Mouse (Mus musculus): ENCODE measurements at regions not wholly inside any gene's neighbourhood (a gene's known extent, or its start where the extent isn't known, plus 50 kb on each side); places are given as distances from the start of the nearest gene placed in this dataset.
A peak's percentile ranks its signal among the peaks of the same experiment; 100 is the strongest.

DNA sequence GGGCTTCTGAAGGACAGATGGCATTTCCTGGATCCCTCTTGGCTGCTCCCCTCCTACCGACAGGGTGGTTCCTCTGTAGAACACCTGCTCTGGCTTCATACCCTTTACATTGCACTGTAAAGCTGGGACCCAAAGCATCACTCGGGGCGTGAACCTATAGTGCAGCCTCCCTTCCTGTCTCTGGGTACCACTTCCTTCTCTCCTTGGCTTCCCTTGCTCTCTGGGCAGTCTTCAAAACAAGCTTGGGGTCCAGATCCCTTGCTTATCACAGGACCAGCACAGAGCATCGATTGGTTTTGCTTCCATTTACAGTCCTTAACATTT, 346.4 kb downstream of the Rnf144a start:
- Histone ChIP-seq H3K36me3 (ENCODE audit: control insufficient read depth, insufficient read depth, low read length) (no peaks in the 10 kb centered on the region), H3K9me3 (ENCODE audit: control insufficient read depth, low read length) (no peaks in the 10 kb centered on the region), H3K27ac (ENCODE audit: low read depth, low read length) (no peak overlapping the region), H3K4me1 (replicated peaks; ENCODE audit: control insufficient read depth, insufficient read depth, low read length) (peaks cover 4% of the 10 kb centered on the region; the same call in 1 of the 2 replicates), H3K27me3 (replicated peaks; ENCODE audit: control insufficient read depth, insufficient read depth, low read length) (no peaks in the 10 kb centered on the region), H3K9ac (ENCODE audit: low read depth, low read length) (no peak overlapping the region), H3K4me3 (ENCODE audit: low read depth, low read length) (no peak overlapping the region), H3K4me2 (peak overlapping the region; percentile 54)
- WGBS, result 19% methylated on average over 4 of the region's 4 CpGs
- ATAC-seq (replicated peaks; ENCODE audit: low FRiP score), result no peak
- DNase-seq (ENCODE audit: low spot score), result no peak

DNA sequence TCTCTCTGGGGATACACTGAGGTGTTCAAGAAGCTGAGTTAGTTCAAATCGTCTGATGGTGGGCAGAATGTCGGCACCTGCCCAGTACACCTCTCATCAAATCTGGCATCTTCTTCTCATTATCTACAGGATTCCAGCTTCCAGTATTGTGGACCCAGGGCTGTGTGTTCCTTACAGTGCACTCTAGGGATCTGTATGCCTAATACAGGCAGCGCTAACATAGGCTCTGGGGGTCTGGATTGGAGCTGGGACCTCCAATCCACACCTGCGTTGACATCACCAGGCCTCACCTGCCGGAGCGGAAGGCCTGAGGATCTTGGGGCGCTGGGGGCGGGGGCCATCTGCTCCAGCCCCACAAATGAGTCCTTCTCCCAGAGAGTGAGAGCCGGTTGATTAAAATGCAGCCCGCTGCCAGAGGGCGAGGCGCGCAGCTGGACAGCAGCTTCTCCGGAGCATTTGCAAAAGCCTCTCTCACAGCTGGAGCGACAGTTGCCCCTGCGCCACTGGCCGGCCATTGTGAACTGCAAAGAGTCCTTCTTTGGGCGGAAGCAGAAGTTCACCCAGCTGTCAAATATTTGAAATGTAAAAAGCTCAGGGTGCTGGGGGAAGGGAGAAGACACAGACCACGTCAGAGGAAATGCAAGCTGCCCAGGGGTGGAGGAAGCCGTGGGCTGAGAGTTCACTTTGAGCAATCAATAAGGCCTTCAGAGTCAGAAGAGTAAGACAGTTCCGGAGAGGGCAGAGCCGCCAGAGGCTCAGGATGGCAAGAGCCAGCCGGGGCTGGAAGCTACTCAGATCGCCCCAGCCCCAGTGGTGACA, 347.0 kb downstream of the Rnf144a start:
- Histone ChIP-seq H3K27ac (ENCODE audit: low read depth, low read length) (no peak overlapping the region), H3K4me3 (ENCODE audit: low read depth, low read length) (no peak overlapping the region), H3K4me1 (replicated peaks; ENCODE audit: control insufficient read depth, insufficient read depth, low read length) (peaks cover 4% of the 10 kb centered on the region; the same call in 1 of the 2 replicates), H3K9me3 (ENCODE audit: control insufficient read depth, low read length) (no peaks in the 10 kb centered on the region), H3K9ac (ENCODE audit: low read depth, low read length) (no peak overlapping the region), H3K27me3 (replicated peaks; ENCODE audit: control insufficient read depth, insufficient read depth, low read length) (no peaks in the 10 kb centered on the region), H3K36me3 (ENCODE audit: control insufficient read depth, insufficient read depth, low read length) (no peaks in the 10 kb centered on the region), H3K4me2 (peak overlapping the region; percentile 54)
- ATAC-seq (replicated peaks; ENCODE audit: low FRiP score), result no peak
- WGBS, result 11% methylated on average over 24 of the region's 24 CpGs
- peak; percentile 33 for DNase-seq (ENCODE audit: low spot score)

GRCm38 (mm10) chr12:26060378-26060777, 354.7 kb downstream of the Rnf144a start:
- Histone ChIP-seq H3K9ac (ENCODE audit: low read depth, low read length) (no peak overlapping the region), H3K4me2 (no peak overlapping the region), H3K4me1 (replicated peaks; ENCODE audit: control insufficient read depth, insufficient read depth, low read length) (no peaks in the 10 kb centered on the region), H3K4me3 (ENCODE audit: low read depth, low read length) (no peak overlapping the region), H3K27me3 (replicated peaks; ENCODE audit: control insufficient read depth, insufficient read depth, low read length) (no peaks in the 10 kb centered on the region), H3K9me3 (ENCODE audit: control insufficient read depth, low read length) (no peaks in the 10 kb centered on the region), H3K27ac (ENCODE audit: low read depth, low read length) (no peak overlapping the region), H3K36me3 (ENCODE audit: control insufficient read depth, insufficient read depth, low read length) (no peaks in the 10 kb centered on the region)
- ATAC-seq (replicated peaks; ENCODE audit: low FRiP score) (no peak), DNase-seq (ENCODE audit: low spot score) (no peak)
- WGBS, result 46% methylated on average over 3 of the region's 3 CpGs

DNA sequence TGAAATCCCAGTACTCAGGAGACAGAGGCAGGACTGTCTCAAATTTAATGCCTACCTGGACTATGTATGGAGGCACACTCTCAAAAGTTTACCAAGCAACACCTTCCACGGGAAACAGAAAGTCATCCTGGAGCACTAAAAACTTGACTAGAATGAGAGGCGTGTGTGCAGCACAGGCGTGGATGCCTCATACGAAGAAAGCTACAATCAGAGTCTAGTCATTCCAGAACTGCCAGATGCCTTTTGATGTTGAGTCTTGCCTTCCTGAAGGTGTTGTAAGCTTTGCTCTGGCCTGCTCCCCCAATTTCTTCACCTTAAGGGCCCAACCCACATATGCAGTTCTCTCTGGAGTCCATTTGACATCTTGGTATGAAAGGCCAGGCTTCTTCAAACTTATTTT, 356.0 kb downstream of the Rnf144a start:
- WGBS, result 83% methylated on average over 4 of the region's 4 CpGs
- no peak for ATAC-seq (replicated peaks; ENCODE audit: low FRiP score)

GRCm38 (mm10) chr12:26057491-26058054, 357.5 kb downstream of the Rnf144a start:
- no peak overlapping the region for H3K9ac ChIP-seq (ENCODE audit: low read depth, low read length)
- DNase-seq (ENCODE audit: low spot score) (no peak), ATAC-seq (replicated peaks; ENCODE audit: low FRiP score) (no peak)
- H3K27me3 ChIP-seq (replicated peaks; ENCODE audit: control insufficient read depth, insufficient read depth, low read length), result no peaks in the 10 kb centered on the region
- no peaks in the 10 kb centered on the region for H3K9me3 ChIP-seq (ENCODE audit: control insufficient read depth, low read length)
- no peaks in the 10 kb centered on the region for H3K4me1 ChIP-seq (replicated peaks; ENCODE audit: control insufficient read depth, insufficient read depth, low read length)
- no peak overlapping the region for H3K4me2 ChIP-seq
- H3K36me3 ChIP-seq (ENCODE audit: control insufficient read depth, insufficient read depth, low read length), result no peaks in the 10 kb centered on the region
- no peak overlapping the region for H3K27ac ChIP-seq (ENCODE audit: low read depth, low read length)
- WGBS, result 85% methylated on average over 9 of the region's 9 CpGs
- H3K4me3 ChIP-seq (ENCODE audit: low read depth, low read length), result no peak overlapping the region

More for the DNA sequence above, 356.0 kb downstream of the Rnf144a start:
- Histone ChIP-seq H3K4me1 (replicated peaks; ENCODE audit: control insufficient read depth, insufficient read depth, low read length) (no peaks in the 10 kb centered on the region), H3K4me3 (ENCODE audit: low read depth, low read length) (no peak overlapping the region), H3K36me3 (ENCODE audit: control insufficient read depth, insufficient read depth, low read length) (no peaks in the 10 kb centered on the region), H3K9me3 (ENCODE audit: control insufficient read depth, low read length) (no peaks in the 10 kb centered on the region), H3K27ac (ENCODE audit: low read depth, low read length) (no peak overlapping the region), H3K4me2 (no peak overlapping the region), H3K9ac (ENCODE audit: low read depth, low read length) (no peak overlapping the region), H3K27me3 (replicated peaks; ENCODE audit: control insufficient read depth, insufficient read depth, low read length) (no peaks in the 10 kb centered on the region)
- DNase-seq (ENCODE audit: low spot score), result no peak

DNA sequence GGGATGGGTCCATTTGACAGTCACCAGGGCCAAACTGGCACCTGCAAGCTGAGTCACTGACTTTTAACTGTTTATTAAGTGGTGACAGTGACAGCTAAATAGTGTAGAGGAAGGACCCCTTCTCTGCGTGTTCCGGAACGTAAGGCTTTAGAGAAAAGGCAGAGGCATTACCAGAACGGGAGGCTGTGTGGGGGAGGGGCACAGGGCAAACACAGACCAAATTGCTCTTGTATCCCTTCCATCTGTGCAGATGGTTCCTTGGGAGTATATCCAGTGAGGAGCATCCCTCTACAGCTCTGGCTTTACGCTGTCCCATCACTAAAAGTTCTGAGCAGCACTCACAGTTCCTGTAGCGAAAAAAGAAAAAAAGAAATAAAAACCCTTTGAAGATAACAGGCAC, 368.1 kb downstream of the Rnf144a start:
- WGBS, result 87% methylated on average over 6 of the region's 6 CpGs
- Histone ChIP-seq H3K4me1 (replicated peaks; ENCODE audit: control insufficient read depth, insufficient read depth, low read length) (no peaks in the 10 kb centered on the region), H3K4me3 (ENCODE audit: low read depth, low read length) (no peak overlapping the region), H3K27me3 (replicated peaks; ENCODE audit: control insufficient read depth, insufficient read depth, low read length) (no peaks in the 10 kb centered on the region), H3K9me3 (ENCODE audit: control insufficient read depth, low read length) (no peaks in the 10 kb centered on the region), H3K9ac (ENCODE audit: low read depth, low read length) (no peak overlapping the region), H3K36me3 (ENCODE audit: control insufficient read depth, insufficient read depth, low read length) (no peaks in the 10 kb centered on the region), H3K27ac (ENCODE audit: low read depth, low read length) (no peak overlapping the region), H3K4me2 (no peak overlapping the region)
- no peak for ATAC-seq (replicated peaks; ENCODE audit: low FRiP score)
- no peak for DNase-seq (ENCODE audit: low spot score)

DNA sequence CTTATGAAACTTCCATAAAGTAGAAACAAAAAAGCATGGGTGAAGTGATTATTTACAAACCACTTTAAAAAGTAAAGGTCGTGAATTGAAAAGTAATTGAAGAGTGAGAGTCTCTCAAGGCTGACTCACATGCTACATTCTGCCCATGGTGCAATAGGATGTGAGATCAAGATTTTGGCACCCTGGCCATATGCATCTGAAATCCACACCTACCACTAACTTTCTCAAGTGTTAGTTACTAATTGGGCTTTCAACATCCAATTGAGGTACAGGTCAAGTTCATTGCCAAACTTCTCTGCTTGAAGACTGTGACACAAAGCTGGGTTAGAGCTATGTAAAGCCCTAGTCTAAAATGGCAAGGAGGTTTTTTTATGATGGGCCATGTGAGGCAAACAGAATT, 369.7 kb downstream of the Rnf144a start:
- no peak for ATAC-seq (replicated peaks; ENCODE audit: low FRiP score)
- Histone ChIP-seq H3K4me3 (ENCODE audit: low read depth, low read length) (no peak overlapping the region), H3K9ac (ENCODE audit: low read depth, low read length) (no peak overlapping the region), H3K4me1 (replicated peaks; ENCODE audit: control insufficient read depth, insufficient read depth, low read length) (no peaks in the 10 kb centered on the region), H3K27me3 (replicated peaks; ENCODE audit: control insufficient read depth, insufficient read depth, low read length) (no peaks in the 10 kb centered on the region), H3K27ac (ENCODE audit: low read depth, low read length) (no peak overlapping the region), H3K36me3 (ENCODE audit: control insufficient read depth, insufficient read depth, low read length) (no peaks in the 10 kb centered on the region), H3K9me3 (ENCODE audit: control insufficient read depth, low read length) (no peaks in the 10 kb centered on the region), H3K4me2 (no peak overlapping the region)
- no peak for DNase-seq (ENCODE audit: low spot score)
- WGBS, result 86% methylated on average over 1 of the region's 1 CpGs

GRCm38 (mm10) chr12:26012951-26013350, 402.1 kb downstream of the Rnf144a start:
- no peak for ATAC-seq (replicated peaks; ENCODE audit: low FRiP score)
- no peaks in the 10 kb centered on the region for H3K27me3 ChIP-seq (replicated peaks; ENCODE audit: control insufficient read depth, insufficient read depth, low read length)
- no peaks in the 10 kb centered on the region for H3K9me3 ChIP-seq (ENCODE audit: control insufficient read depth, low read length)
- H3K4me2 ChIP-seq, result no peak overlapping the region
- no peak overlapping the region for H3K9ac ChIP-seq (ENCODE audit: low read depth, low read length)
- H3K4me3 ChIP-seq (ENCODE audit: low read depth, low read length), result no peak overlapping the region
- DNase-seq (ENCODE audit: low spot score), result no peak
- WGBS, result 74% methylated on average over 5 of the region's 5 CpGs
- no peaks in the 10 kb centered on the region for H3K4me1 ChIP-seq (replicated peaks; ENCODE audit: control insufficient read depth, insufficient read depth, low read length)
- H3K27ac ChIP-seq (ENCODE audit: low read depth, low read length), result no peak overlapping the region
- H3K36me3 ChIP-seq (ENCODE audit: control insufficient read depth, insufficient read depth, low read length), result no peaks in the 10 kb centered on the region

- Histone ChIP-seq H3K4me3 (ENCODE audit: low read depth, low read length) (no peak overlapping the region), H3K27me3 (replicated peaks; ENCODE audit: control insufficient read depth, insufficient read depth, low read length) (no peaks in the 10 kb centered on the region), H3K4me2 (no peak overlapping the region), H3K27ac (ENCODE audit: low read depth, low read length) (no peak overlapping the region), H3K36me3 (ENCODE audit: control insufficient read depth, insufficient read depth, low read length) (no peaks in the 10 kb centered on the region), H3K4me1 (replicated peaks; ENCODE audit: control insufficient read depth, insufficient read depth, low read length) (no peaks in the 10 kb centered on the region), H3K9me3 (ENCODE audit: control insufficient read depth, low read length) (no peaks in the 10 kb centered on the region), H3K9ac (ENCODE audit: low read depth, low read length) (no peak overlapping the region)
- 77% methylated on average over 4 of the region's 4 CpGs for WGBS
- no peak for ATAC-seq (replicated peaks; ENCODE audit: low FRiP score)
- no peak for DNase-seq (ENCODE audit: low spot score)
Observed at GRCm38 (mm10) chr12:25994063-25994462, 421.0 kb downstream of the Rnf144a start.
